Mouse (Mus musculus) liver, embryonic 16.5 days (tissue): ENCODE data around the gene Hps4. TPM values are rescaled to one million over a fixed set of nuclear protein-coding genes. Genes with fewer than 3 reads are reported as not detected.
A peak's percentile ranks its signal among the peaks of the same experiment; 100 is the strongest.
"Not testable (repeated sequence)": the region's sequence is repeated elsewhere in the genome, so short reads cannot be mapped to it uniquely, and the experiment has no call there.

Source experiments
- ATAC-seq: fragments of 200-750 bp; cut with Nextera tagmentation; 2 replicates; pipeline ENCODE4 v1.8.0; 2017; ENCODE audit warnings: low read depth, mild to moderate bottlenecking, moderate number of reproducible peaks, moderate library complexity
- H3K27ac ChIP-seq: fragments of 300-500 bp; sonication (generic); 2 replicates; pipeline ENCODE4 v1.5.1; 2014; ENCODE audit warnings: mild to moderate bottlenecking, low read length
- H3K27me3 ChIP-seq: fragments of 300-500 bp; sonication (generic); 2 replicates; pipeline ENCODE4 v1.6.1; 2014; ENCODE audit warnings: low read depth, low read length, mixed read lengths; ENCODE audit not compliant: control insufficient read depth, insufficient read depth
- H3K36me3 ChIP-seq: fragments of 300-500 bp; sonication (generic); 2 replicates; pipeline ENCODE4 v1.6.1; 2014; ENCODE audit warnings: mild to moderate bottlenecking; ENCODE audit not compliant: control insufficient read depth, insufficient read depth
- H3K4me1 ChIP-seq: fragments of 300-500 bp; sonication (generic); 2 replicates; pipeline ENCODE4 v1.6.1; 2014; ENCODE audit warnings: low read depth, low read length, mixed read lengths; ENCODE audit not compliant: control insufficient read depth
- H3K4me2 ChIP-seq: fragments of 300-500 bp; sonication (generic); 2 replicates; pipeline ENCODE4 v1.6.1; 2014; ENCODE audit warnings: low read depth, low read length, mixed read lengths
- H3K4me3 ChIP-seq: fragments of 300-500 bp; sonication (generic); 2 replicates; pipeline ENCODE4 v1.5.1; 2014; ENCODE audit warnings: low read depth, mild to moderate bottlenecking, low read length
- H3K9ac ChIP-seq: fragments of 300-500 bp; sonication (generic); 2 replicates; pipeline ENCODE4 v1.6.1; 2014; ENCODE audit warnings: low read depth, low read length
- H3K9me3 ChIP-seq: fragments of 300-500 bp; sonication (generic); replicated peaks from 2 replicates; pipeline ENCODE4 v1.6.1; 2016; ENCODE audit warnings: low read length; ENCODE audit not compliant: control insufficient read depth
- WGBS: fragments of 180-500 bp; shearing (Covaris S2); extraction: QIAGEN DNeasy Blood & Tissue Kit; methylation state at CpG from one replicate; pipeline ENCODE4 v1.1.7; 2014; ENCODE audit not compliant: insufficient replicate concordance; 5-methylcytosine and 5-hydroxymethylcytosine counted together
- polyA plus RNA-seq: library from polyadenylated mRNA; unstranded; fragments of >200 nt; fragmentation: Nextera tagmentation; extraction: Ambion mirVana; gene quantifications from 2 replicates; pipeline ENCODE4 v1.2.1, GENCODE M21; 2015

Hps4 gene
- polyA plus RNA-seq, 1 experiment from 2014 or later: 11.8 TPM

DNA sequence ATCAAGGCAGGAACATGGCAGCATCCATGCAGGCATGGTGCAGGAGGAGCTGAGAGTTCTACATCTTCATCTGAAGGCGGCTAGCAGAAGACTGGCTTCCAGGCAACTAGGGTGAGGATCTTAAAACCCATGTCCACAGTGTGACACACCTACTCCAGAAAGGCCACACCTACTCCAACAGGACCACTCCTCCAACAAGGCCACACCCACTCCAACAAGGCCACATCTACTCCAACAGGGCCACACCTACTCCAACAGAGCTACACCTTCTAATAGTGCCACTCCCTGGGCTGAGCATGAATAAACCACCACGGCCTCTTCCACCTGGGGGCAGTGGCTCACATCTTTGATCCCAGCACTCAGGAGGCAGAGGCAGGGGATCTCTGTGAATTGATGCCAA is 23.5 kb upstream of the Hps4 start:
- ATAC-seq: peak; percentile 76
- H3K9ac ChIP-seq, H3K27ac ChIP-seq, H3K4me1 ChIP-seq, H3K4me2 ChIP-seq, H3K9me3 ChIP-seq, H3K27me3 ChIP-seq, H3K4me3 ChIP-seq, H3K36me3 ChIP-seq: not testable (repeated sequence)
- 41% methylated on average over 2 of the region's 2 CpGs for WGBS

DNA sequence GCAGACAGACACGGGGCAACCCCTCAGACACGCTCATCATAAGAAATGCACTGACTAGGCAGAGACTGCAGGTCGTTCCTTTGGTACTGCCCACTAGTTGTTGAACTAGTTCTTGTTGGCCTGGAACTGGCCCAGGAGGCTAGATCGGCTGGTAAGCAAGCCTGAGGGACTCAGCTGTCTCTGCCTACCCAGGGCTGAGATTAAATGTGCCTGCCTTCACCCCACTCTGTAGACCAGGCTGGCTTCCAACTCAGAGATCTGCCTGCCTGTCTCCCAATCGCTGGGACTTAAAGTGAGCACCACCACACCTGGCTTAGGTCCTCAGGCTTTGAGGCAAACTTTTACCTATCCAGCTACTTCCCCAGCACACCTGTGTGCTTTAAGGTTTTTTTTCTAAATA is 22.5 kb upstream of the Hps4 start:
- H3K9me3 ChIP-seq: no peaks in the 10 kb centered on the region
- H3K4me2 ChIP-seq: no peak overlapping the region
- no peak for ATAC-seq
- no peak overlapping the region for H3K4me3 ChIP-seq
- 65% methylated on average over 5 of the region's 5 CpGs for WGBS
- H3K36me3 ChIP-seq: no peaks in the 10 kb centered on the region
- no peak overlapping the region for H3K9ac ChIP-seq
- peaks cover 16% of the 10 kb centered on the region for H3K4me1 ChIP-seq
- no peak overlapping the region for H3K27ac ChIP-seq
- H3K27me3 ChIP-seq: no peaks in the 10 kb centered on the region

DNA sequence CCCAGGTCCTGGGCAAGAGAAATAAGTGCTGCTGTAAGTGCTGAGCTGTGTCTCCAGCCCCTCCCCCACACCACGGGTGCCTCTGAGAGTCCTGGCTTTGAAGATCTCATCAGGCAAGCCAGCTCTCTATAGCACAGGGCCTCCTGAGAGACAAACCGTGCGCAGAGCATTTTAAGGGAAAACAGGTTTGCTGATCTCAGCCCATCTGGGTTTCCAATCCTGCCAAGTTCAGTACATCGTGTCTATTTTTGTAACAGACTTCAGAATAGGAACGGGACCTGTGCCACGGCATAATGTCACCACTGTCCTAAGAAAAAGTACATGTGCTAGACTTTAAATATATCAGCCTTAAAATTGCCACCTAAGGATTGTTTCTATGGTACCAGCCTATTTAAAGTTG is 21.9 kb upstream of the Hps4 start:
- no peaks in the 10 kb centered on the region for H3K9me3 ChIP-seq
- no peak overlapping the region for H3K4me3 ChIP-seq
- H3K27me3 ChIP-seq: no peaks in the 10 kb centered on the region
- peaks cover 21% of the 10 kb centered on the region for H3K4me1 ChIP-seq
- H3K27ac ChIP-seq: no peak overlapping the region
- no peak for ATAC-seq
- no peak overlapping the region for H3K4me2 ChIP-seq
- 60% methylated on average over 6 of the region's 6 CpGs for WGBS
- H3K36me3 ChIP-seq: no peaks in the 10 kb centered on the region
- H3K9ac ChIP-seq: no peak overlapping the region

DNA sequence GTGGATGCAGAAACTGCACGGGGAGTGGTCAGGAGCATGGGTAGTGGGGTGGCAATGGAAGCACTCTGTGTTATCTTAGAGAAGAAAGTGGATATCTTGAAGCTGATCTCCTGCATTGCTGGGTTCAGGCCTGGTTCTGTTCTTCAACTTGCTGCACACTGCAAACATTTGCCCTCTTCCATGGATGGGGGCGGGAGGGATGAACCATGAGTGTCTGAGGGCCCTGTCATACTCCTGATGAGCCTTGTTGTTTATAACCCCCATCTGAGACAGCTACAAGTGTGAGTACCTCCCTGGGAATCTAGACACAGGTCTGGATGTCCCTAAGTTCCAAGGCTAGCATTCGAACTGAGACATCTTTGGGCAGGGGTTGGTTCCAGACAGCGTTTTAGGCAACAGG is 21.5 kb upstream of the Hps4 start:
- 66% methylated on average over 4 of the region's 4 CpGs for WGBS
- ATAC-seq: no peak

DNA sequence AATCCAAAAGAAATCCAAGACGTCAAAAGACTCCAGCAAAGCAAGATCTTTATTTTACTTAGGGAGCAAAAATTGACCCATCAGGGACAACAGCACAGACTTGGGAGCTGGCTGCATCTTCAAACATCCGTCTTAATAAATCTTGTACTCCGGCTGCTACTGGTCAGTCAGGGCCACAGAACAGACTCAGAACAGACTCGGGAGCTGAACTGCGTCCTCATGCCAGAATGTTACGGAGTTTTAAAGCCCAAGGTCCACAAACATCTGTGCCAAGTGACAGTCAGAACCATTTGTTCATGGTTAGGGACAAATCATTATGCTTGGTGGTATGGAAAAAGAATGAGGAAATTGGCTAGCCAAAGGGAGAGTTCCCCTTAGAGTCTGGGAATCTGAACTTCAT is 19.6 kb upstream of the Hps4 start:
- Histone ChIP-seq H3K9me3 (no peaks in the 10 kb centered on the region), H3K4me2 (no peak overlapping the region), H3K27me3 (no peaks in the 10 kb centered on the region), H3K4me1 (peaks cover 29% of the 10 kb centered on the region), H3K4me3 (no peak overlapping the region), H3K9ac (no peak overlapping the region), H3K36me3 (peaks cover 3% of the 10 kb centered on the region), H3K27ac (no peak overlapping the region)
- WGBS: 79% methylated on average over 6 of the region's 6 CpGs
- ATAC-seq: no peak

More for the DNA sequence above, 21.5 kb upstream of the Hps4 start:
- Histone ChIP-seq H3K27me3 (no peaks in the 10 kb centered on the region), H3K27ac (no peak overlapping the region), H3K4me3 (no peak overlapping the region), H3K4me1 (peaks cover 21% of the 10 kb centered on the region), H3K4me2 (no peak overlapping the region), H3K36me3 (no peaks in the 10 kb centered on the region), H3K9me3 (no peaks in the 10 kb centered on the region), H3K9ac (no peak overlapping the region)

DNA sequence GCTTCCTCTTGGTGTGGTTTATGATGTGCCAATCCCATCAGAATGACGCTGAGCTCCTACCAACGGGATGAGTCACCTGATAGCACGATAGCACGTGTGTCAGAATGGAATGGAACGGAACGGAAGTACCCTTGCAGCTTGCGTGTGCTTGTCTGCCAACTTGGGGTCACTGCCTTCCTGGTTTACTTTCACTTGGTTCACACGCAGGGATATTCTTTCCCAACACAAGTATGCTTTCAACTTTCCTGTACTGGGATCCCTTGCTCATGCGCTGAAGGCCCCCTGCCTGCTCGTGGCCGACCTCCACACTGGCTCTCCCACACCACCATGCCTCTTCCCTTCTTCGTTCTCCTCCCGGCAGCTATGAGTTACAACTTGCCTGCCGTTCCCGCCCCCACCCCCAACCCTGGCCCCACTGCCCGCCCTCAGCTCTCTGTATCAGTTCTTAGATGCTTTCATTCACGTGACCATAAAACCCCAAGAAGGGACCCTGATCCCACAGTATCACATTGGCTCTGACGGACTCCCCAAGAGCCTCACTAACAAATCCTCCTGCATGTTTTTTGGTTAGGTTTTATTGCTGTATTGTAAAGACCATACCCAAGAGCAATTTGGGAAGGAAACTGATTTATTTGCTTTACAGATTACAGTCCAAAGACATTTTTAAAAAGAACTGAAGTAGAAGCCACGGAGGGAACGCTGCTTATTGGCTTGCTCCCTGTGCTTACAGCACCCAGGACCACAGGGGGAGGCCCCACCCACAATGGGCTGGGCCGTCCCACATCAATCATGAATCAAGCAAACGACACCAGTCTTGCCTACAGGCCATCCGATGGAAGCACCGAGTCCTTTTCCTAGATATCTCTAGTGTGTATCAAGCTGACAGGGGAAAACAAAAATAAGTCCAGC is 18.0 kb upstream of the Hps4 start:
- Histone ChIP-seq H3K27me3 (no peaks in the 10 kb centered on the region), H3K9ac (peak overlapping the region; percentile 58), H3K4me1 (peaks cover 25% of the 10 kb centered on the region), H3K9me3 (no peaks in the 10 kb centered on the region), H3K36me3 (peaks cover 14% of the 10 kb centered on the region), H3K4me2 (peak overlapping the region; percentile 84), H3K27ac (peak overlapping the region; percentile 66), H3K4me3 (peak overlapping the region; percentile 99)
- ATAC-seq: peak; percentile 86
- 8% methylated on average over 24 of the region's 24 CpGs for WGBS

DNA sequence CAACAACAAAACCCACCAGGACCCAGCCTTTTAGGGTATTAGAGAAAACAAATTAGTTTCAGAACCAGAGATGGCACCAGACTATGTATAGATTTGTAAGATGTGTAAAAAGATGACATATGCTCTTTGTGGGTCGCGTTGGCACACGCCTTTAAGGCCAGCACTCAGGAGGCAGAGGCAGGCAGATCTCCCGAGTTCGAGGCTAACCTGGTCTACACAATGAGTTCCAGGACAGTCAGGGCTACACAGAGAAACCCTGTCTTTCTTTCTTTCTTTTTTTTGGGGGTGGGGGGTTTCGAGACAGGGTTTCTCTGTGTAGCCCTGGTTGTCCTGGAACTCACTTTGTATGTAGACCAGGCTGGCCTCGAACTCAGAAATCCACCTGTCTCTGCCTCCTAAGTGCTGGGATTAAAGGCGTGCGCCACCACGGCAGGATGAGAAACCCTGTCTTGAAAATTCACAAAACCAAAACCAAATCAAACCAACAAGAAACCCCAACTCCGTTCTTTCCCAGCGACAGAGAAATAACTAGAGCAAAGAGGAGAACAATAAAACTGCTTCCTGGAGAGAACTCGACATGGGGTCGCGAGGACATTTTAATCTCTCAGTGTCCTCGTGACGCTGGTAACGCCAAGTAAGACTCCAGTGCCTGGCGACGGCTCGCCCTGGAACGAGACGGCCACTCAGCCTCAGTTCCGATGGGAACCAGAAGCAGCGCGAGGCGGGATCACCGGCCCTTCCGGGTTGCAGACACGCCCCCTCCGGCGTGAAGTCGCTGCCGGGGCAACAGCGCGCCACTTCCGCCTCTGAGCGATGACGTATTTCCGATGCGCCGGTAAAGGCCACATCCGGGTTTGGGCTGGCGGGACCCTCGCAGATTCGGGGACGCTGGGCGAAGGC is 17.1 kb upstream of the Hps4 start, which contains the start of gene Tfip11:
Gene Tfip11 (plus strand): TSS at position 813 of the 900 bp plus-strand sequence.
- Histone ChIP-seq H3K27ac (peak within 1 kb of the TSS; percentile 79), H3K4me2 (peak within 1 kb of the TSS; percentile 84), H3K9me3 (no peaks in the 10 kb centered on the region), H3K27me3 (no peaks in the 10 kb centered on the region), H3K4me3 (peak within 1 kb of the TSS; percentile 99), H3K4me1 (peaks cover 25% of the 10 kb centered on the region), H3K9ac (peak within 1 kb of the TSS; percentile 86), H3K36me3 (peaks cover 21% of the 10 kb centered on the region)
- peak; percentile 80 for ATAC-seq
- 6% methylated on average over 48 of the region's 48 CpGs for WGBS

DNA sequence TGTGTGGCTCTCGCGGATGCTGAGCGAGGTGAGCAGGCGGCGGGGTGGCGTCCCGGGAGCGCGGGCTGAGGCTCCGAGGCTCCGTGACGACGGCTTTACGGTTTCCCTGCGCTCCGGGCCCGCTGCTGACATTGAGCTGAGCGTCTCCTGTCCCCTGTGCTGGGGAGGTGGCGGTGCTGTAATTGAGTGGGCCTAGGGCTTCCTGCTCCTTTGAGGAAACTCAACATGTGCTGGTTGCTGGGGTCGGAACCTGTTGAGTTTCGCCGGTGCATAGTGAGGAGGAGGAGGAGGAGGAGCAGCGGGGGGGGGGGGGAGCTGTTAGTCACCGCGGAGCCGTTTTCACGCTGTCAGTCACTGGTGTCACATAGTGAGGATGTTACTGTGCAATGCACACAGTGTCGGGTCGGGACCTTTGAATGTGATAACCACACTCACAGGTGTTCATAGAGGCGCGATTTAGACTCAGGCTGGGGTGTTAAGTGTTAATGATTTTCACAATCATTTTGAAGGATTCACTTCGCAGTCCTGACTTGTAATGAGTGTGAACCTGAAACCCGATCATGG is 16.4 kb upstream of the Hps4 start:
- no peaks in the 10 kb centered on the region for H3K9me3 ChIP-seq
- H3K27ac ChIP-seq: peak overlapping the region; percentile 66; the same call in 1 of the 2 replicates
- ATAC-seq: peak; percentile 7; the same call in 1 of the 2 replicates
- no peaks in the 10 kb centered on the region for H3K27me3 ChIP-seq
- peak overlapping the region; percentile 86 for H3K9ac ChIP-seq
- peak overlapping the region; percentile 84 for H3K4me2 ChIP-seq
- peaks cover 28% of the 10 kb centered on the region for H3K36me3 ChIP-seq
- peaks cover 25% of the 10 kb centered on the region for H3K4me1 ChIP-seq
- under 1% methylated on average over 32 of the region's 33 CpGs for WGBS
- peak overlapping the region; percentile 99 for H3K4me3 ChIP-seq
